8 mouse cellular contexts compared by ENCODE assay signal in genomic region chrX:75764794-75765328, GRCm38 (mm10).
DNase-seq lines count a peak whose midpoint lies in the region; ATAC-seq and TF ChIP-seq lines count a peak whose summit lies in the region.

No protein-coding gene starts in this region.

- H3K36me3 ChIP-seq in heart, embryonic 12.5 days: no peaks in the 10 kb centered on the region
- H3K36me3 ChIP-seq in MEL (ENCODE audit: control insufficient read depth in 1 of 2, insufficient read depth in 2 of 2, low read length in 2 of 2): peaks cover 0 to 7% of the 10 kb centered on the region in 2 experiments; a peak in 2 of 4 replicates
- H3K36me3 ChIP-seq in hindbrain, embryonic 13.5 days: no peaks in the 10 kb centered on the region
- no peaks in the 10 kb centered on the region for H3K36me3 ChIP-seq in midbrain, embryonic 13.5 days

- peak overlapping the region; percentile 69 for H3K4me2 ChIP-seq in heart, embryonic 12.5 days
- H3K4me2 ChIP-seq in hindbrain, embryonic 13.5 days: peak overlapping the region; percentile 62
- peak overlapping the region; percentile 63 for H3K4me2 ChIP-seq in midbrain, embryonic 13.5 days (replicated peaks)

- ATAC-seq in heart, embryonic 12.5 days (ENCODE audit: insufficient number of reproducible peaks, low FRiP score): no peak
- peak; percentile 73 for ATAC-seq in hindbrain, embryonic 13.5 days (ENCODE audit: low FRiP score)
- peak; percentile 61 for ATAC-seq in midbrain, embryonic 13.5 days
- ATAC-seq in erythroid progenitor cell, adult 5-6 weeks (replicated peaks; ENCODE audit: low FRiP score, poor library complexity, severe bottlenecking): no peak

- no peak for TF ChIP-seq CTCF in MEL (IDR thresholded peaks at IDR 0.05 in 2 of 3, conservative IDR thresholded peaks at IDR 0.05 in 1 of 3; ENCODE audit: control insufficient read depth in 1 of 3, insufficient read depth in 1 of 3, low read depth in 2 of 3, low read length in 3 of 3, poor library complexity in 1 of 3, severe bottlenecking in 1 of 3)

- WGBS in heart, embryonic 12.5 days: 26% methylated on average over 7 of the region's 7 CpGs
- 32% methylated on average over 7 of the region's 7 CpGs for WGBS in hindbrain, embryonic 13.5 days
- WGBS in midbrain, embryonic 13.5 days: 37% methylated on average over 7 of the region's 7 CpGs

- no peak overlapping the region; the same call in 1 of the 2 replicates for H3K9ac ChIP-seq in heart, embryonic 12.5 days
- H3K9ac ChIP-seq in MEL (ENCODE audit: control insufficient read depth, low read depth, low read length, poor library complexity, severe bottlenecking): peak overlapping the region; percentile 80
- H3K9ac ChIP-seq in hindbrain, embryonic 13.5 days: peak overlapping the region; percentile 74
- H3K9ac ChIP-seq in midbrain, embryonic 13.5 days (replicated peaks): peak overlapping the region; percentile 66

- H3K27ac ChIP-seq in heart, embryonic 12.5 days (ENCODE audit: poor library complexity, severe bottlenecking): peak overlapping the region; percentile 85; the same call in 1 of the 2 replicates
- 0 out of 2 replicates have a peak overlapping the region, but pooled peaks have one; percentile 92 for H3K27ac ChIP-seq in MEL (ENCODE audit: control insufficient read depth, low read depth, low read length)
- peak overlapping the region; percentile 94 for H3K27ac ChIP-seq in hindbrain, embryonic 13.5 days
- H3K27ac ChIP-seq in midbrain, embryonic 13.5 days: peak overlapping the region; percentile 87

- DNase-seq in heart, postnatal 4 days: no peak
- no peak for DNase-seq in MEL (ENCODE audit: low read depth, low spot score)
- DNase-seq in left cerebral cortex, adult 11 months (ENCODE audit: low spot score): no peak
- DNase-seq in spleen, adult 18-20 months: no peak

- peak overlapping the region; percentile 50 for H3K4me3 ChIP-seq in heart, embryonic 12.5 days
- peak overlapping the region; percentile 69 to 82 for H3K4me3 ChIP-seq in MEL (ENCODE audit: control insufficient read depth in 1 of 2, insufficient read depth in 1 of 2, low read depth in 2 of 2, low read length in 2 of 2)
- H3K4me3 ChIP-seq in hindbrain, embryonic 13.5 days: peak overlapping the region; percentile 51
- H3K4me3 ChIP-seq in midbrain, embryonic 13.5 days (replicated peaks): peak overlapping the region; percentile 54

- H3K9me3 ChIP-seq in heart, embryonic 12.5 days (replicated peaks): no peaks in the 10 kb centered on the region
- H3K9me3 ChIP-seq in MEL (replicated peaks; ENCODE audit: insufficient read depth, low read length): no peaks in the 10 kb centered on the region
- no peaks in the 10 kb centered on the region for H3K9me3 ChIP-seq in hindbrain, embryonic 13.5 days
- H3K9me3 ChIP-seq in midbrain, embryonic 13.5 days: no peaks in the 10 kb centered on the region

- no peak for TF ChIP-seq EP300 in MEL (IDR thresholded peaks at IDR 0.05; ENCODE audit: low read depth in 1 of 2, low read length in 2 of 2)

- H3K27me3 ChIP-seq in heart, embryonic 12.5 days (replicated peaks): no peaks in the 10 kb centered on the region
- no peaks in the 10 kb centered on the region for H3K27me3 ChIP-seq in MEL (ENCODE audit: control insufficient read depth in 1 of 2, insufficient read depth in 2 of 2, low read length in 2 of 2)
- no peaks in the 10 kb centered on the region for H3K27me3 ChIP-seq in hindbrain, embryonic 13.5 days
- H3K27me3 ChIP-seq in midbrain, embryonic 13.5 days: no peaks in the 10 kb centered on the region

- H3K4me1 ChIP-seq in heart, embryonic 12.5 days (replicated peaks): no peaks in the 10 kb centered on the region
- H3K4me1 ChIP-seq in MEL (ENCODE audit: control insufficient read depth in 1 of 2, insufficient read depth in 2 of 2, low read length in 2 of 2): no peaks in the 10 kb centered on the region
- H3K4me1 ChIP-seq in hindbrain, embryonic 13.5 days (replicated peaks): peaks cover 11% of the 10 kb centered on the region
- H3K4me1 ChIP-seq in midbrain, embryonic 13.5 days (replicated peaks): peaks cover 18% of the 10 kb centered on the region

- peaks cover 10% of the 10 kb centered on the region for H3K79me2 ChIP-seq in MEL (ENCODE audit: control insufficient read depth, insufficient read depth, low read length, poor library complexity)

- TF ChIP-seq POLR2A in MEL (IDR thresholded peaks at IDR 0.05; ENCODE audit: control insufficient read depth in 1 of 2, insufficient read depth in 1 of 2, low read depth in 1 of 2, low read length in 2 of 2, poor library complexity in 1 of 2): peak in 1 of 2 experiments; percentile 40; a peak in 2 of 4 replicates

- no peak for TF ChIP-seq RAD21 in MEL (IDR thresholded peaks at IDR 0.05; ENCODE audit: low read depth, low read length)

TF ChIP-seq in MEL, 35 proteins besides CTCF, POLR2A, EP300 and RAD21:
- no peak for TF ChIP-seq E2F4 (IDR thresholded peaks at IDR 0.05; ENCODE audit: borderline replicate concordance, low read depth, low read length)
- TF ChIP-seq TBP (IDR thresholded peaks at IDR 0.05; ENCODE audit: low read depth, low read length): 0 out of 2 replicates have a peak, but pooled peaks have one; percentile 2

Comparison
In these comparisons a context has a peak if more than half of its experiments do, and no peak if none do; other contexts are left out.
1. ATAC-seq: peak in hindbrain, embryonic 13.5 days (single experiment) and midbrain, embryonic 13.5 days (single experiment); none in heart, embryonic 12.5 days (single experiment) and erythroid progenitor cell, adult 5-6 weeks (single experiment).
2. Peak in every context shown above with its lines, with median percentiles within 50 percentile points of each other: H3K27ac ChIP-seq, H3K4me2 ChIP-seq and H3K4me3 ChIP-seq.